Mouse (Mus musculus) hindbrain, embryonic 12.5 days (tissue): ENCODE data around the gene Chml. TPM values are rescaled to one million over a fixed set of nuclear protein-coding genes. Genes with fewer than 3 reads are reported as not detected.

Experiments used
- ATAC-seq: fragments of 200-750 bp; cut with Nextera tagmentation; 2 replicates; pipeline ENCODE4 v1.8.0; 2017; ENCODE audit warnings: moderate TSS enrichment; ENCODE audit not compliant: low FRiP score
- H3K27ac ChIP-seq: fragments of 300-500 bp; sonication (generic); 2 replicates; pipeline ENCODE4 v1.5.1; 2016; ENCODE audit warnings: mild to moderate bottlenecking
- H3K27me3 ChIP-seq: fragments of 300-500 bp; sonication (generic); 2 replicates; pipeline ENCODE4 v1.6.1; 2016; ENCODE audit warnings: mild to moderate bottlenecking
- H3K36me3 ChIP-seq: fragments of 300-500 bp; sonication (generic); 2 replicates; pipeline ENCODE4 v1.6.1; 2016; ENCODE audit warnings: mild to moderate bottlenecking
- H3K4me1 ChIP-seq: fragments of 300-500 bp; sonication (generic); 2 replicates; pipeline ENCODE4 v1.6.1; 2016
- H3K4me2 ChIP-seq: fragments of 300-500 bp; sonication (generic); replicated peaks from 2 replicates; pipeline ENCODE4 v1.6.1; 2016; ENCODE audit warnings: mild to moderate bottlenecking
- H3K4me3 ChIP-seq: fragments of 300-500 bp; sonication (generic); 2 replicates; pipeline ENCODE4 v1.5.1; 2016; ENCODE audit warnings: mild to moderate bottlenecking
- H3K9ac ChIP-seq: fragments of 300-500 bp; sonication (generic); 2 replicates; pipeline ENCODE4 v1.6.1; 2016; ENCODE audit warnings: mild to moderate bottlenecking, moderate library complexity
- H3K9me3 ChIP-seq: fragments of 300-500 bp; sonication (generic); replicated peaks from 2 replicates; pipeline ENCODE4 v1.6.1; 2016; ENCODE audit warnings: mild to moderate bottlenecking
- WGBS: fragments of 180-500 bp; shearing (Covaris S2); methylation state at CpG from one replicate; pipeline ENCODE4 v1.1.7; 2016; 5-methylcytosine and 5-hydroxymethylcytosine counted together
- polyA plus RNA-seq: library from polyadenylated mRNA; unstranded; fragments of >200 nt; fragmentation: Nextera tagmentation; extraction: Ambion mirVana; gene quantifications from 2 replicates; pipeline ENCODE4 v1.2.1, GENCODE M21; 2016

Chml gene
- polyA plus RNA-seq, 1 experiment from 2014 or later = 5.9 TPM

DNA sequence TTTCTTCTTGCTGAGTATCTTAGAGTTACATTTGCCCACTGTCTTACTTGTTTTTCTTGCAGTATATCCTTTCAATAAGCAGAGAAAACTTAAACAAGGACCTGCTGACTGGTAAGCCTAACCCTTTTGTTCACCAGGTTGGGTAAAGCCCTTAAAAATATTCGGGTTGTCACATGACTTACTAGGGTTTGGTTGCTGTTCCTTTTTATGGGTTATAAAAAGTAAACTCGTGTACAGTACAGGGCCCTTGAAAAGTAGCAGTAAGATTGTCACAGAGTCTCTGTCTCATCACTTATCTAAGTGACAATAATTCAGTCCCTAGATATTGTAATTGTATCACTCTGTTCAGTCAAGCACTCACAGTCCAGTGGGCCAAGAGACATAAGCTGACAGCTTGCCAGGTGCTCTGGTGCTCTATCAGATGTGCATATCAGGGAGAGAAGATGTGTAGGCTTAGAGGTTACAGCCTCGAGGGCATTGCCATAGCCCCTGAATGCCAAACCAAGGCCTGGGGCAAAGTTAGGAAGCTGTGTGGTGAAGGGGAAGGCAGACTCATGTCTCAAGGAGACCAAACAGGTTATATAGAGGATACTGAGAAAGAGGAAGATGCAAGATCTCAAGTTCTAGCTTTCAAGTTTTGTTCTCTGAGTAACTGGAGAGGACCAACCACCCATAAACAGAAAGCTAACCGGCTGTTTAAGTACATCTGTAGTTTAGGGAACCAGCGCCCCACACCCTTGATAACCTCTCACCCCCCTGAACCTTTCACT is 49.0 kb downstream of the Chml start:
- Histone ChIP-seq H3K4me3 (no peak overlapping the region), H3K4me2 (no peak overlapping the region), H3K27ac (no peak overlapping the region), H3K4me1 (no peaks in the 10 kb centered on the region), H3K36me3 (no peaks in the 10 kb centered on the region), H3K9ac (no peak overlapping the region), H3K27me3 (no peaks in the 10 kb centered on the region), H3K9me3 (no peaks in the 10 kb centered on the region)
- ATAC-seq = no peak
- 78% methylated on average over 5 of the region's 5 CpGs for WGBS

DNA sequence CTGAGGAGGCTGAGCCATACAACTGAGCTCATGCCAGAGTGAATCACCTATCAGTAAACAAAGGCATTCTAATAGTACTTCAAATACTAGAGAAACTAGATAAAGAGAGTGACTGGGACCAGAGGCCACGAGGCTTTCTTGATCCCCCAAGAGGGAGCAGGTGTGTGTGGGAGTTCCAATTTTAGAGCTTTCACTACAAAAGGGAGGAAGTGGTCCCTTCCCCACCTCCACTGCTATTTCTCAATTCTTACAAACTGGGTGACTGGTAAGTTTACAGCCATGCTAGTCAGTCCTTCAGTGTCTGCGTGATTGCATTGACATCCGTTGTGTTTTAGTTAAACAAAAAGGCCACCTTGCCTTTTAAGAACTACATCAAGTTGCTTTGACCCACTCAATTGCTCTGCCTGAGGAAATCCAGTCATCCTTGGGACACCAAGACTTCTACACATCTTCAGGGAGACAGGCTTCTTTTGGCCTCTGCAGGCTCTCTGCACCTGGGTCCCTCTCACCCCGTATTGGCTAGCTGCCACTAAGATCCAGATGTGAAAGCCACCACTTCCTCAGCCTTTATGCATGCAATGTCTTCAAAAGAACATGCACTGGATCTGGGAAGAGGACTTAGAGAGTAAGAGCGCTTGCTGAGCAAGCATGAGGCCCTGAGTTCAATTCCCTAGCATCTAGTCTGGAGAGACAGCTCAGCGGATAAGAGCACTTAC is 52.1 kb downstream of the Chml start:
- H3K4me1 ChIP-seq = no peaks in the 10 kb centered on the region
- no peak for ATAC-seq
- no peaks in the 10 kb centered on the region for H3K36me3 ChIP-seq
- no peaks in the 10 kb centered on the region for H3K27me3 ChIP-seq
- no peaks in the 10 kb centered on the region for H3K9me3 ChIP-seq
- no peak overlapping the region for H3K9ac ChIP-seq
- H3K4me3 ChIP-seq = no peak overlapping the region
- no peak overlapping the region for H3K27ac ChIP-seq
- WGBS = 85% methylated on average over 6 of the region's 6 CpGs
- H3K4me2 ChIP-seq = no peak overlapping the region

- ATAC-seq = no peak
- H3K9me3 ChIP-seq = no peaks in the 10 kb centered on the region
- no peak overlapping the region for H3K27ac ChIP-seq
- WGBS = 85% methylated on average over 7 of the region's 7 CpGs
- H3K36me3 ChIP-seq = no peaks in the 10 kb centered on the region
- H3K4me2 ChIP-seq = no peak overlapping the region
- no peaks in the 10 kb centered on the region for H3K4me1 ChIP-seq
- H3K9ac ChIP-seq = no peak overlapping the region
- no peaks in the 10 kb centered on the region for H3K27me3 ChIP-seq
- H3K4me3 ChIP-seq = no peak overlapping the region
These were observed 53.6 kb downstream of the Chml start for GRCm38 (mm10) chr1:175639072-175639471.

DNA sequence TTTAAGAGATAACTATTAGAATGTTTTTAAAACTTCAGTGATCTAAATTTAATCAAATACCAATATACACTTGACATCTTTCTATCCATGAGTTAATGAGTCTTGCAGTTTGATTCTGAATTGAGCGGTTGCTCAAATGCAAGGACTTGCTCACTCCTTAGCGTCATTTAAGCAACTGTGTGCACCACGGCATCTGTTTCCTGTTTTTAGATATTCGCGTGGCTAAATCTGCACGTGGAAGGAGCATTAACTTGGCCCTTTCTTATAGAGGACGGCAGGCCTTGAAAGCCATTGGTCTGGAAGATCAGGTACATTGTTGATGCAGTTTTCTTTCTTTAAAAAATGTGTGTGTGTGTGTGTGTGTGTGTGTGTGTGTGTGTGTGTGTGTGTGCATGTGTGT is 55.0 kb downstream of the Chml start:
- Histone ChIP-seq H3K4me2 (no peak overlapping the region), H3K36me3 (no peaks in the 10 kb centered on the region), H3K9ac (no peak overlapping the region), H3K27me3 (no peaks in the 10 kb centered on the region), H3K4me3 (no peak overlapping the region), H3K4me1 (no peaks in the 10 kb centered on the region), H3K9me3 (no peaks in the 10 kb centered on the region), H3K27ac (no peak overlapping the region)
- ATAC-seq = no peak
- WGBS = 76% methylated on average over 7 of the region's 7 CpGs

- no peaks in the 10 kb centered on the region for H3K4me1 ChIP-seq
- WGBS = 93% methylated on average over 12 of the region's 14 CpGs
- no peak for ATAC-seq
- no peak overlapping the region for H3K4me3 ChIP-seq
- no peaks in the 10 kb centered on the region for H3K36me3 ChIP-seq
- H3K27me3 ChIP-seq = no peaks in the 10 kb centered on the region
- no peak overlapping the region for H3K4me2 ChIP-seq
- no peaks in the 10 kb centered on the region for H3K9me3 ChIP-seq
- no peak overlapping the region for H3K27ac ChIP-seq
- no peak overlapping the region for H3K9ac ChIP-seq
These were observed 60.2 kb downstream of the Chml start for GRCm38 (mm10) chr1:175632470-175632869.

Other genes with a start within 250 kb of the Chml start
- gene Rgs7, start 200.4 kb downstream of the Chml start, polyA plus RNA-seq = 10.6 and 13.0 TPM in 2 replicates
- gene Kmo, start 72.5 kb downstream of the Chml start, polyA plus RNA-seq = 0.09 TPM in 1 of 2 replicates, not detected in the other
- 69.5 and 81.7 TPM in 2 replicates for gene Fh1, start 67.3 kb downstream of the Chml start, polyA plus RNA-seq
- gene Opn3, start 125 bp downstream of the Chml start, polyA plus RNA-seq = 8.6 and 10.3 TPM in 2 replicates
- gene Wdr64, start 5.7 kb upstream of the Chml start, polyA plus RNA-seq = not detected in 2 replicates
- gene Exo1, start 187.7 kb upstream of the Chml start, polyA plus RNA-seq = 52.8 and 54.5 TPM in 2 replicates
- not detected in 2 replicates for gene Gm38100, start 227.4 kb upstream of the Chml start, polyA plus RNA-seq